Mouse (Mus musculus) midbrain, embryonic 15.5 days (tissue): ENCODE data around the gene Cenpb. TPM values are rescaled to one million over a fixed set of nuclear protein-coding genes. Genes with fewer than 3 reads are reported as not detected.

Source experiments
- ATAC-seq: fragments of 200-750 bp; cut with Nextera tagmentation; replicated peaks from 2 replicates; pipeline ENCODE4 v1.8.0; 2017; ENCODE audit warnings: moderate TSS enrichment
- H3K27ac ChIP-seq: fragments of 300-500 bp; sonication (generic); 2 replicates; pipeline ENCODE4 v1.5.1; 2015; ENCODE audit warnings: mild to moderate bottlenecking, inconsistent platforms
- H3K27me3 ChIP-seq: fragments of 300-500 bp; sonication (generic); replicated peaks from 2 replicates; pipeline ENCODE4 v1.6.1; 2015; ENCODE audit warnings: inconsistent platforms
- H3K36me3 ChIP-seq: fragments of 300-500 bp; sonication (generic); replicated peaks from 2 replicates; pipeline ENCODE4 v1.6.1; 2015; ENCODE audit warnings: inconsistent platforms
- H3K4me1 ChIP-seq: fragments of 300-500 bp; sonication (generic); 2 replicates; pipeline ENCODE4 v1.6.1; 2015; ENCODE audit warnings: inconsistent platforms
- H3K4me2 ChIP-seq: fragments of 300-500 bp; sonication (generic); 2 replicates; pipeline ENCODE4 v1.6.1; 2015; ENCODE audit warnings: inconsistent platforms, mild to moderate bottlenecking, moderate library complexity
- H3K4me3 ChIP-seq: fragments of 300-500 bp; sonication (generic); 2 replicates; pipeline ENCODE4 v1.5.1; 2015; ENCODE audit warnings: mild to moderate bottlenecking, inconsistent platforms
- H3K9ac ChIP-seq: fragments of 300-500 bp; sonication (generic); 2 replicates; pipeline ENCODE4 v1.6.1; 2015; ENCODE audit warnings: mild to moderate bottlenecking, inconsistent platforms
- H3K9me3 ChIP-seq: fragments of 300-500 bp; sonication (generic); 2 replicates; pipeline ENCODE4 v1.6.1; 2016; ENCODE audit warnings: inconsistent platforms
- WGBS: fragments of 180-500 bp; shearing (Covaris S2); methylation state at CpG from one replicate; pipeline ENCODE4 v1.1.7; 2015; ENCODE audit warnings: mixed read lengths; 5-methylcytosine and 5-hydroxymethylcytosine counted together
- polyA plus RNA-seq: library from polyadenylated mRNA; unstranded; fragments of >200 nt; fragmentation: Nextera tagmentation; extraction: Ambion mirVana; gene quantifications from 2 replicates; pipeline ENCODE4 v1.2.1, GENCODE M21; 2015

The Cenpb gene
- polyA plus RNA-seq, 1 experiment from 2014 or later, result 16.0 TPM

DNA sequence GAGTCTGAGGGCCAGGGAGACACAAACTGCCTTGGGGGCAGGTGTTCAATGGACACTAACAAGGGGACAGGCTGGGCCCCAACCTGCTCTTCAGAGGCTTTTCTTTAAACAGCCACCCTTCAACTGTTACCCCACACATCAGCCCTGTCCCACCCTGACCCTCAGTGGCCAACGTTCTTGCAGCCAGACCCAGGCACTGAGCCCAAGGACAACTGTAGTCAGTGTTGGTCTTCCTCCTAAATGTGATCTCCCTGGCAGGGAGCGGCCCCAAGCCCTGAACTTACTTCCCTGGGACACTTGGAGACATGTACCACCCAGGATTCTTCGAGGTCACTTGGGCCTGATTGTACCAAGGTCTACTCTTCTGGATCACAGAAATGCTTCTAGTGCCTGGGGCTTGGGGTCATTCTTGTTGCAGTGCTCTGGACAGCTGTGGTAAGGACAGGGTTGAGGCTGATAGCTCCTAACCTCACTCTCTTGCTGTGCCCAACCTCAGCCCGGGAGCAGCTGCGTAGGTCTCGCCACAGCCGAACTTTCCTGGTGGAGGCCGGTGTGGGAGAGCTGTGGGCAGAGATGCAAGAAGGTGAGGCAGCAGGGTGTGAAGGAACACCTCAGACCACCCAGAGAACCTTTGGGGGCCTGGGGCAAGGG, 38.4 kb downstream of the Cenpb start:
- no peak for ATAC-seq
- H3K36me3 ChIP-seq, result peaks cover 15% of the 10 kb centered on the region; the same call in 1 of the 2 replicates
- H3K4me3 ChIP-seq, result no peak overlapping the region
- H3K9me3 ChIP-seq, result no peaks in the 10 kb centered on the region
- H3K27me3 ChIP-seq, result no peaks in the 10 kb centered on the region
- H3K27ac ChIP-seq, result no peak overlapping the region
- H3K4me2 ChIP-seq, result no peak overlapping the region
- H3K9ac ChIP-seq, result no peak overlapping the region
- no peaks in the 10 kb centered on the region for H3K4me1 ChIP-seq
- 90% methylated on average over 8 of the region's 8 CpGs for WGBS

DNA sequence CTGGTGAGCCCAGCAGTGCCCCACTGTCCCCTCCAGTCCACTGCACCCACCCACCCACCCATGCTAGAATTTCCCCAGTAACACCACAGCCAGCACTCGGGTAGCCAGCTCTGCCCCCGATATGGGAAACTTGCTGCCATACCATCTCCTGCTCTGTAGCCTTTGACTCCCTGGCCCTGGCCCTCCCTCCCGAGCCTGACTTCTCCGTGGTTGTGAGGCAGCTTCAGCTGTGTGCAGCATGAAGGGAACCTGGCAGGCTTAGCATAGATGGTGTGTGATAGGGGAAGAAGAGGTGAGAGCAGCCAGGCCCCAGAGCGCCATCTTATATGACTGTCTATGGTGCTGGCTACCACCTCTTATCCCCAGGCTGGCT, 39.3 kb downstream of the Cenpb start:
- Histone ChIP-seq H3K9ac (no peak overlapping the region), H3K9me3 (no peaks in the 10 kb centered on the region), H3K4me1 (no peaks in the 10 kb centered on the region), H3K27ac (no peak overlapping the region), H3K4me2 (no peak overlapping the region), H3K27me3 (no peaks in the 10 kb centered on the region), H3K36me3 (0 out of 2 replicates have a peak, but pooled peaks cover 9% of the 10 kb centered on the region), H3K4me3 (no peak overlapping the region)
- no peak for ATAC-seq
- 78% methylated on average over 5 of the region's 5 CpGs for WGBS

DNA sequence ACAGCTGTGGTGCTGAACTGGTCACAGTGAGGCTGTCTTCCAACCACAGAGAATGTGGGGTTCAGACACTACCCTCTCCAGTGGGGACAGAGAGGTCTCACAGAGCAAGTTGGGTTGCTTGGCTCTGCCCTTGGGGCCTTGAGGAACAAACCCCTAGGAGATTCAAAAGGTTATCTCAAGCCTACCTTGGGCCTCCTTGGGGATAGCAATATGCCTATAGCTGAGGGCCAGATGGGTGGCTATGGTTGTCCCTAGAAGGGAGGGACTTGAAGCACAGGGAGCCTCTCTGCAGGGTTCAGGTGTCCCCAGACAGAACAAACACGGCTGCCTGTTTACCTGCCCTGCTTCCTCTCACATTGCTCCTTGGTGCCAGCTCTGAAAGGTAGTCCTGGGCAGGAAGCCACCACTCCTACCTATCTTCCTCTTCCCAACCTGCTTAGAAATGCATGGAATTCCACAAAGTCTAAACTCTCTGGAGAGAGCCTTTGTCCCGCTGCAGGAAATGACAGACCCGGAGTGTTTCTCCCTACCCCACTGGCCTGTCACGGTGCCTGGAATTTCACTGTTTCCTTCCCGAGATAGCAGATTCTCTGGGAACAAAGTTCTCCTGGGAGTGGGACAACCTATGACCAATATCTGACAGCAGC, 39.9 kb downstream of the Cenpb start:
- Histone ChIP-seq H3K4me2 (no peak overlapping the region), H3K4me3 (no peak overlapping the region), H3K36me3 (0 out of 2 replicates have a peak, but pooled peaks cover 7% of the 10 kb centered on the region), H3K9ac (no peak overlapping the region), H3K9me3 (no peaks in the 10 kb centered on the region), H3K27me3 (no peaks in the 10 kb centered on the region), H3K4me1 (no peaks in the 10 kb centered on the region), H3K27ac (no peak overlapping the region)
- 64% methylated on average over 5 of the region's 5 CpGs for WGBS
- ATAC-seq, result no peak

DNA sequence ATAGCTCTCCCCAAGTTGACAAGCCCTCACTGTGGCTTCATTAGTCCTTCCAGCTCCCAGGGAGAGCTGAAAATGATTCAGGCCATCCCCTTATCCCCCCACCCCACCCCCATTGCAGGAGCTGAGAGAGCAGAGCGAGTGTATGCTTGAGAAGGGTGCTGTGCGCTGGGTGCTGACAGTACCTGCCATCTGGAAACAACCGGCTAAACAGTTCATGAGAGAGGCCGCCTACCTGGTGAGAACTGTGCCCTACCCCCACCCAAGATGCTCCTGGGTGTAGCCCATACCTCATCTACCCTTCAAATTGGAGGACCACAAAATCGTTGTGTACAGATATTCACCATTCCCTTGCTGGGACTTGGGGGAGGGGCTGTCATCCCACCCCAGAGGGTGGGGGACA, 40.6 kb downstream of the Cenpb start:
- Histone ChIP-seq H3K9ac (no peak overlapping the region), H3K4me2 (no peak overlapping the region), H3K4me1 (no peaks in the 10 kb centered on the region), H3K27me3 (no peaks in the 10 kb centered on the region), H3K36me3 (no peaks in the 10 kb centered on the region), H3K9me3 (no peaks in the 10 kb centered on the region), H3K4me3 (no peak overlapping the region), H3K27ac (no peak overlapping the region)
- 94% methylated on average over 5 of the region's 5 CpGs for WGBS
- ATAC-seq, result no peak

DNA sequence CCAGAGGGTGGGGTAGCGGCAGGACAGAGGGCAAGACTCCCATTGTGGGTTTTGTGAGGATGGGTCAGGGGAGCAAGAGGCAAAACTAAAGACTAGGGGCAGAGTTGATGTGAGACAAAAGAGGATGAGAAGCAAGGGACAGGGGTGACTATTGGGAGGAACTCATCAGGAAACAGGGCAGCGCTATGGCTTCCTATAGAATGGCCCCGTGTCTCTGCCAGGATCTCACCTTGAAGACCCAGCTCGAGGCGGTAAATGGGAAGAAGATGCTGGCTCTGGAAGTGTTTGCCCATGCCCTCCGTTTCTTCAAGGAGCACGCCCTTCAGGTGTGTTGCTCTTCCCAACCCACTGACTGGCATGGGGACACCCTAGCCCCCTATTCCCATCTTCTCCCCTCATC, 41.1 kb downstream of the Cenpb start:
- Histone ChIP-seq H3K9ac (no peak overlapping the region), H3K27me3 (no peaks in the 10 kb centered on the region), H3K4me3 (no peak overlapping the region), H3K9me3 (no peaks in the 10 kb centered on the region), H3K36me3 (no peaks in the 10 kb centered on the region), H3K27ac (no peak overlapping the region), H3K4me2 (no peak overlapping the region), H3K4me1 (no peaks in the 10 kb centered on the region)
- 86% methylated on average over 7 of the region's 7 CpGs for WGBS
- no peak for ATAC-seq

DNA sequence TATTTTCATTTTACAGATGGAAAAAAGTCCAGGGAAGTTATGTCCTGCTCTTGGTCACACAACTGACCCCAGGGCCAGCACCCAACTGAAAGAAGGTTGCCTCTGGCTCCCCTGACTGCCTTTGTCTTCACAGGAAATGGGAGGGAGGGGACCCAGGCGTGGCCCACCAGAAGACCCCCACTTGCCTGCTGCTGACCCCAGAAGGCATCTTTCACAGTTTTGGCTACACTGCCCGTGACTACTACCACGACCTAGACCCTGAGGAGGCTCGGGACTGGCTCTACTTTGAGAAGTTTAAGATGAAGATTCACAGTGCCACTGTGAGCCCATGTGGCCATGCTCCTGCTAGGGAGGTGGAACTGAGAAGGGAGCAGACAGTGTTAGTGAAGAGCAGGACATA, 41.6 kb downstream of the Cenpb start:
- 84% methylated on average over 4 of the region's 4 CpGs for WGBS
- ATAC-seq, result no peak

DNA sequence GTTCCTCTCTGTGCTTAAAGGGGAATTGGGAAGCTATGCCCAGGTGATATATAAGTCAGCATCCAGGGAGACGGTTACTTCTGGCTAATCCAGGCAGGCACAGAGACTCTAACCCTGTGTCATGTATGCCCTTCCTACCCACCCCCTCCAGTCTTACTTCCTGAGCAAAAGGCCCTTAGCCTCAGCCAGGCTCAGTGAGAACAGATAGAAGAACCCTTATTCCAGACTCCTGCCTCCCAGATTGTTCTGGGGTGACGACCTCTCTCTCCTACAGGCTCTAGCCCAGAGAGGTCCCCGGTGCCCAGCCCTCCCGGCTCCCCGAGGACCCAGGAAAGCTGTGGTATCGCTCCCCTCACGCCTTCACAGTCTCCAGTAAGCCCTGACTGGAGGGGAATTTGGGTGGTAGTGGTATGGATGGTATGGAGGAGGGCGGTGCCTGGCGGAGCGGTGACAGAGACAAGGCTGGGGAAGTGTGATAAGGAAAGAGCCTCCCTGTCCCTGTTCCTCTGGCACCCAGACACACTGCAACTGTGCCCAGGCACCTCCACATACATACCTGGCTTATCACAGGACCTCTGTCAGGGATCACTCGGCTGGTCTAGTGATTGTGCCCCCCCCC, 44.2 kb downstream of the Cenpb start:
- no peak overlapping the region for H3K4me3 ChIP-seq
- H3K9ac ChIP-seq, result no peak overlapping the region
- no peaks in the 10 kb centered on the region for H3K27me3 ChIP-seq
- 82% methylated on average over 11 of the region's 11 CpGs for WGBS
- ATAC-seq, result no peak
- H3K4me1 ChIP-seq, result no peaks in the 10 kb centered on the region
- no peaks in the 10 kb centered on the region for H3K36me3 ChIP-seq
- H3K9me3 ChIP-seq, result no peaks in the 10 kb centered on the region
- no peak overlapping the region for H3K4me2 ChIP-seq
- no peak overlapping the region for H3K27ac ChIP-seq

More for the DNA sequence above, 41.6 kb downstream of the Cenpb start:
- no peaks in the 10 kb centered on the region for H3K9me3 ChIP-seq
- H3K4me3 ChIP-seq, result no peak overlapping the region
- no peak overlapping the region for H3K4me2 ChIP-seq
- no peak overlapping the region for H3K9ac ChIP-seq
- H3K36me3 ChIP-seq, result no peaks in the 10 kb centered on the region
- no peaks in the 10 kb centered on the region for H3K4me1 ChIP-seq
- no peak overlapping the region for H3K27ac ChIP-seq
- no peaks in the 10 kb centered on the region for H3K27me3 ChIP-seq

DNA sequence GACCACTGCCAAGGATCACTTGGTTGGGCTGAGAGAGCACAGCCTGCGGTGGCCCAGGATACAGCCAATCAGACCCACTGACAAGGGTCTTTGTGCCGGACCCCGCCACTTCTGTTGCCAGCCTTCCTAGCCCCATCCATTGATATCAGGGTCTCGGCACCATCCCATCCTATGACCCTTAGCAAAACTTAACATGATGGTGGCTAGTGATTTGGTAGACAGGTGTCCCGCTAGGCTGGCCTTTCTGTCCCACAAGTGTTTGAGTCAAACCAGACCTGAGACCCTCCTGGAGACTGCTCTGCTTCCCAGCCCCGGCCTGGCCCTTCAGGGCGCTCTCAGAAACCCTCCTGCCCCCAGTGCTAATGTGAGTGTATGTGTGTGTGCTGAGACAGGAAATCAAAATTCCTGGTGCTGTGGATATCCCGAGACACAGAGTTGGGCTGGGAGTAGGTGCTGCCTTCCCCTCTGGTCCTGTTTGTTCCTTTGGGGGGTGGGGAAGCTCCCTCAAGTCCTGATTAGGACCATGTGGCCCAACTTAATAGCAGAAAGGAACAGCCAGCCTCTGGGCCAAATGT, 45.0 kb downstream of the Cenpb start:
- no peaks in the 10 kb centered on the region for H3K4me1 ChIP-seq
- H3K9ac ChIP-seq, result no peak overlapping the region
- no peak for ATAC-seq
- H3K9me3 ChIP-seq, result no peaks in the 10 kb centered on the region
- 84% methylated on average over 8 of the region's 8 CpGs for WGBS
- no peaks in the 10 kb centered on the region for H3K27me3 ChIP-seq
- no peak overlapping the region for H3K4me2 ChIP-seq
- H3K27ac ChIP-seq, result no peak overlapping the region
- no peak overlapping the region for H3K4me3 ChIP-seq
- H3K36me3 ChIP-seq, result no peaks in the 10 kb centered on the region

DNA sequence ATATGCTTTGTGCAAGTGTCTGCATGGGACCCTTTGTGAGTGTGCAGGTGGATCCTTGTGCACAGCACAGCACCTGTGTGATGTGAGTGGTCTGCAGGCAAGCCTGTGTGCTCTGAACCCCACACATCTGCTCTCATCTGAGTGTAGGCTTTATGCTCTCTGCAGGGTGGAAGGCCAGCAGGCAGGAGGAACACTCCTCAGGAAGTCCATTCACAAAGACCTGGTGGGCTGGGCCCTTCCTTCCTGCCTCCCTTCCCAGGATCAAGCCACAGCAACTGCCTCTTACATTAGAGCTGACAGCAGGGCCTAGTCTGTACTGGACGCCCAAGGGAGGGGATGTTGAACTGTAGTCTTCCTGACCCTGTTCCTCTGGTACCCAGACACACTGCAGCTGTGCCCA, 45.5 kb downstream of the Cenpb start:
- Histone ChIP-seq H3K9ac (no peak overlapping the region), H3K4me3 (no peak overlapping the region), H3K9me3 (no peaks in the 10 kb centered on the region), H3K27ac (no peak overlapping the region), H3K27me3 (no peaks in the 10 kb centered on the region), H3K4me2 (no peak overlapping the region), H3K4me1 (no peaks in the 10 kb centered on the region), H3K36me3 (no peaks in the 10 kb centered on the region)
- 67% methylated on average over 1 of the region's 1 CpGs for WGBS
- no peak for ATAC-seq

DNA sequence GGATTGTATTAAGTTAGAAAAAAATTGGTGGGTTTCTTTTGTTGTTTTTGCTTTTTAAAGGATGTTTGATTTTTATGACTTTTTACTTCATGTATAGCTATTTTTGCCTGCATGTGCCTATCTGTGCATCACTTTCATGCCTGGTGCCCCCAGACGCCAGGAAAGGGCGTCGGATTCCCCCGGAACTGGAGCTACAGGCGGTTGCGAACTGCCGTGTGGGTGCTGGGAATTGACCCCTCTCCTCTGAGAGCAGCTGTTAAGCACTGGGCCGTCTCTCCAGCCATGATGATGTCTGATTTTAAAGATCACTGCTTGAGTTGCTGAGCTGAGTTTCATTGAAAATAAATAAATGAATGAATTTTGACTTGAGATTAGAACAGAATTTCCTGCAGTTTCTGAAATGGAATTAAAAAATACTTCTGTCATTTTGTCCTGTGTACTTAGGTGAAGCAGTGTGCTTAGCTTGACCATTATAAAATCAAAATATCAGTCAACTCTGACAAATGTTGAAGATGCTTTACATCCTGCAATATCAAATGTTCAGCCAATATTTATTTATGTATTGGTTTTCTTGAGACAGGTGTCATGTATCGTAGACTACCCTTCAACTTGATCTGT, 46.8 kb downstream of the Cenpb start, which contains the start of gene Gm11037:
Gene Gm11037, plus strand, starts transcription at position 568 of the 618 bp plus-strand sequence.
- ATAC-seq, result no peak
- Histone ChIP-seq H3K27me3 (no peaks in the 10 kb centered on the region), H3K36me3 (no peaks in the 10 kb centered on the region), H3K4me2 (no peak within 1 kb of the TSS), H3K27ac (no peak within 1 kb of the TSS), H3K9me3 (no peaks in the 10 kb centered on the region), H3K4me3 (no peak within 1 kb of the TSS), H3K4me1 (no peaks in the 10 kb centered on the region), H3K9ac (no peak within 1 kb of the TSS)
- 83% methylated on average over 9 of the region's 9 CpGs for WGBS

DNA sequence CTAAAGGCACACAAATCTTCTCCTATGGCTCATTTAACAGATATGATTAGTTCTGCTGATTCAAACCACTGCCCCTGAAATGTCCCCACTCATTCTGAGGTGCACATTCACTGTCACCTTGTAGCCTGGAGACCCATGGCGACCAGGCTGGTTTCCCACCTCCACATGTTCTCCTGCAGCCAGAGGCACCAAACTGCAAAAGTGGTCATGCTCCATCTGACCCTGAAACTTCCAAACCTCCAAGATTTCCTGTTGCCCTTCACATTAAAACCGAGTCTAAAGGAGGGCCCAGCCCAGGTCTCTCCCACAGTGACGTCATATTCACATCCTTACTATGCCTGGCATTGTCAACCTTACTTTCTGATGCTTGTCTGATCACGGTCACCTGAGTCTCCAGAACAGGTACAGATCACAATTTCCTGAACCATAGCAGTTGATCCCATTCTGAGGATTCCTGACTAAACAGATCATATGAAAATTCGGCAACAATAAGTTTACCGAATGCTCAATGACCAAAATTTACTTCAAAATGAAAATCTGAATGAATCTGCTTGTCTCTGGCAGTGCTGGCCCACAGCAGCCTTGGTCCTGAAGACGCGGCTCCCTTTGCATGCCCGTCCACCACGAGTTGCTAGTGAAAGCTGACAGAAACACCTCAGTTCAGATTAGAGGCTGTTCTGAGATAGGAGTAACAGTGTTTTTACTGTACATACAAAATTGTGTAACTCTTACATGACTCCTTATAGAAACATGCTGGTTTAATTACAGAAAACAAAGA, 47.6 kb downstream of the Cenpb start:
- Histone ChIP-seq H3K9me3 (no peaks in the 10 kb centered on the region), H3K4me2 (no peak overlapping the region), H3K36me3 (no peaks in the 10 kb centered on the region), H3K27me3 (no peaks in the 10 kb centered on the region), H3K9ac (no peak overlapping the region), H3K4me3 (no peak overlapping the region), H3K4me1 (peaks cover 3% of the 10 kb centered on the region), H3K27ac (no peak overlapping the region)
- ATAC-seq, result no peak
- WGBS, result 88% methylated on average over 10 of the region's 10 CpGs

DNA sequence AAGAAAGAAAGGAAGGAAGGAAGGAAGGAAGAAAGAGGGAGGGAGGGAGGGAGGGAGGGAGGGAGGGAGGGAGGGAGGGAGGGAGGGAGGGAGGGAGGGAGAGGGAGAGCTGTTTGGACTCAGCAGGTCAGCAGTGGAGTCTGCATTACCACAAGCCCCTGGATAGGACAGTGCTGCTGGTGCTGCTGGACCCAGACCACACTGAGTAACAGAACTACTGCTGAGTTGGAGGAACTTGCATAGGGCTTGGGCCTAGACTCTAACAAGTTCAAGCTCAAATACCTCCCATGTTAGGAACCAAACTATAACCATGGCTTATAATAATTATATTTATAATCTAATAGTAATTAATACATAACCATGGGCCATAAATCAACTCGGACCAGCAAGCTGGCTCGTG, 49.0 kb downstream of the Cenpb start:
- Histone ChIP-seq H3K27me3 (no peaks in the 10 kb centered on the region), H3K36me3 (no peaks in the 10 kb centered on the region), H3K4me3 (no peak overlapping the region), H3K4me1 (peaks cover 9% of the 10 kb centered on the region), H3K9me3 (no peaks in the 10 kb centered on the region), H3K4me2 (no peak overlapping the region), H3K9ac (no peak overlapping the region), H3K27ac (no peak overlapping the region)
- WGBS, result 95% methylated on average over 2 of the region's 2 CpGs
- no peak for ATAC-seq
